Mouse (Mus musculus) common myeloid progenitor, adult 5-6 weeks (primary cell): ENCODE measurements around the gene Col9a2. TPM values are rescaled to one million over a fixed set of nuclear protein-coding genes. Genes with fewer than 3 reads are reported as not detected.
A peak's percentile ranks its signal among the peaks of the same experiment; 100 is the strongest.

ENCODE experiments used
- ATAC-seq: replicated peaks from 2 replicates; pipeline ENCODE4 v1.8.0; 2016; ENCODE audit warnings: low read depth, mild to moderate bottlenecking, moderate TSS enrichment, inconsistent platforms; ENCODE audit not compliant: poor library complexity, severe bottlenecking
- total RNA-seq: library from RNA; stranded (forward); fragments of 200-1000, 187-1606 nt; gene quantifications from 2 replicates; pipeline ENCODE4 v1.2.3, GENCODE M21; 2017

Col9a2 gene
- total RNA-seq, 1 experiment from 2014 or later = not detected

GRCm38 (mm10) chr4:121065336-121065735, 26.2 kb downstream of the Col9a2 start:
- no peak for ATAC-seq

- ATAC-seq = no peak
Observed at GRCm38 (mm10) chr4:121074250-121074649, 35.1 kb downstream of the Col9a2 start.

GRCm38 (mm10) chr4:121077915-121078646, 38.9 kb downstream of the Col9a2 start:
- no peak for ATAC-seq

GRCm38 (mm10) chr4:121080395-121080794, 41.2 kb downstream of the Col9a2 start:
- no peak for ATAC-seq

- no peak for ATAC-seq
Observed at GRCm38 (mm10) chr4:121084506-121084905, 45.3 kb downstream of the Col9a2 start.

GRCm38 (mm10) chr4:121088696-121089095, 49.5 kb downstream of the Col9a2 start:
- no peak for ATAC-seq

- ATAC-seq = no peak
Observed at GRCm38 (mm10) chr4:121090211-121090610, 51.0 kb downstream of the Col9a2 start.

- ATAC-seq = peak; percentile 95
Observed at GRCm38 (mm10) chr4:121097650-121098378, 58.6 kb downstream of the Col9a2 start, which contains the start of gene Zmpste24. TSS of gene Zmpste24 (minus strand) at chr4:121098241.

GRCm38 (mm10) chr4:121103304-121103703, 64.1 kb downstream of the Col9a2 start:
- no peak for ATAC-seq

Other genes with a start within 250 kb of the Col9a2 start
- gene Nfyc, start 207.8 kb upstream of the Col9a2 start, total RNA-seq = 51.2 and 73.2 TPM in 2 replicates
- 0.05 and 0.19 TPM in 2 replicates for gene Rims3, start 184.6 kb upstream of the Col9a2 start, total RNA-seq
- gene Exo5, start 114.4 kb upstream of the Col9a2 start, total RNA-seq = 24.9 and 27.5 TPM in 2 replicates
- 1.6 and 7.9 TPM in 2 replicates for gene Zfp69, start 87.7 kb upstream of the Col9a2 start, total RNA-seq
- 63.8 and 81.6 TPM in 2 replicates for gene Smap2, start 22.1 kb upstream of the Col9a2 start, total RNA-seq
- gene Zmpste24, start 58.9 kb downstream of the Col9a2 start, total RNA-seq = 53.3 and 60.1 TPM in 2 replicates
- gene Tmco2, start 69.8 kb downstream of the Col9a2 start, total RNA-seq = not detected in 2 replicates
- 34.7 and 37.5 TPM in 2 replicates for gene Rlf, start 175.7 kb downstream of the Col9a2 start, total RNA-seq